7 mouse cellular contexts compared by ENCODE assay signal in genomic region chr6:128438317-128438870, GRCm38 (mm10). TPM values are rescaled to one million over a fixed set of nuclear protein-coding genes. Genes with fewer than 3 reads are reported as not detected.
DNase-seq lines count a peak whose midpoint lies in the region; ATAC-seq lines count a peak whose summit lies in the region.

Fkbp4 (minus strand) TSS chr6:128438677.

- H3K9ac ChIP-seq in intestine, embryonic 16.5 days (ENCODE audit: low read depth, low read length), result peak within 1 kb of the TSS; percentile 99
- peak within 1 kb of the TSS; percentile 98 for H3K9ac ChIP-seq in midbrain, embryonic 13.5 days (replicated peaks)

- H3K36me3 ChIP-seq in intestine, embryonic 16.5 days (ENCODE audit: control insufficient read depth, insufficient read depth, low read length), result peaks cover 20% of the 10 kb centered on the region
- H3K36me3 ChIP-seq in limb, embryonic 10.5 days, result peaks cover 35% of the 10 kb centered on the region
- peaks cover 32% of the 10 kb centered on the region for H3K36me3 ChIP-seq in midbrain, embryonic 13.5 days

- peaks cover 17% of the 10 kb centered on the region for H3K4me1 ChIP-seq in intestine, embryonic 16.5 days (ENCODE audit: control insufficient read depth, insufficient read depth, low read length)
- peaks cover 20% of the 10 kb centered on the region for H3K4me1 ChIP-seq in limb, embryonic 10.5 days
- H3K4me1 ChIP-seq in midbrain, embryonic 13.5 days (replicated peaks), result peaks cover 23% of the 10 kb centered on the region

- peak; percentile 91 for DNase-seq in adrenal gland, adult 8-10 months
- DNase-seq in embryo, embryonic 11.5 days (ENCODE audit: low read depth, low spot score), result peak; percentile 82
- peak; percentile 88 to 91 for DNase-seq in gastrocnemius, postnatal 4 days (ENCODE audit: low spot score in 2 of 2)
- DNase-seq in limb, embryonic 10.5 days (ENCODE audit: low spot score), result peak; percentile 94
- DNase-seq in spleen, adult 12 weeks (ENCODE audit: low spot score), result peak; percentile 93

- ATAC-seq in intestine, embryonic 16.5 days, result peak; percentile 93
- ATAC-seq in midbrain, embryonic 13.5 days, result peak; percentile 93

- H3K4me2 ChIP-seq in intestine, embryonic 16.5 days (ENCODE audit: low read depth, low read length), result peak within 1 kb of the TSS; percentile 79
- peak within 1 kb of the TSS; percentile 75 for H3K4me2 ChIP-seq in midbrain, embryonic 13.5 days (replicated peaks)

- no peaks in the 10 kb centered on the region for H3K9me3 ChIP-seq in intestine, embryonic 16.5 days (ENCODE audit: control insufficient read depth, low read length)
- H3K9me3 ChIP-seq in limb, embryonic 10.5 days (replicated peaks), result no peaks in the 10 kb centered on the region
- no peaks in the 10 kb centered on the region for H3K9me3 ChIP-seq in midbrain, embryonic 13.5 days

- under 1% methylated on average over 67 of the region's 67 CpGs for WGBS in intestine, embryonic 16.5 days
- WGBS in limb, embryonic 10.5 days, result under 1% methylated on average over 67 of the region's 67 CpGs
- under 1% methylated on average over 67 of the region's 67 CpGs for WGBS in midbrain, embryonic 13.5 days

- peak within 1 kb of the TSS; percentile 99 for H3K27ac ChIP-seq in intestine, embryonic 16.5 days (ENCODE audit: low read length)
- peak within 1 kb of the TSS; percentile 98 for H3K27ac ChIP-seq in limb, embryonic 10.5 days
- H3K27ac ChIP-seq in midbrain, embryonic 13.5 days, result peak within 1 kb of the TSS; percentile 96

- no peaks in the 10 kb centered on the region for H3K27me3 ChIP-seq in intestine, embryonic 16.5 days (replicated peaks; ENCODE audit: control insufficient read depth, insufficient read depth, low read length)
- H3K27me3 ChIP-seq in limb, embryonic 10.5 days (ENCODE audit: low read depth, poor library complexity, severe bottlenecking), result no peaks in the 10 kb centered on the region
- H3K27me3 ChIP-seq in midbrain, embryonic 13.5 days, result peaks cover 6% of the 10 kb centered on the region; the same call in 1 of the 2 replicates

- H3K4me3 ChIP-seq in intestine, embryonic 16.5 days (ENCODE audit: low read length), result peak within 1 kb of the TSS; percentile 99
- H3K4me3 ChIP-seq in limb, embryonic 10.5 days, result peak within 1 kb of the TSS; percentile 99
- H3K4me3 ChIP-seq in midbrain, embryonic 13.5 days (replicated peaks), result peak within 1 kb of the TSS; percentile 74

RNA-seq across cellular contexts. Expression of gene Fkbp4, which starts in this region (rescaled TPM):
- 100 to 1,000 TPM; 186 to 394 (median 267) TPM for total RNA-seq in adrenal gland, adult 8-10 months (2022)
- 100 to 1,000 TPM in 1 of 2 experiments, 10 to 100 TPM in 1; 98.2 to 107 TPM for total RNA-seq in gastrocnemius, postnatal 4 days (2021)
- 461 and 516 TPM in 2 replicates for polyA plus RNA-seq in intestine, embryonic 16.5 days (2015; fragmentation: Nextera tagmentation; extraction: Ambion mirVana)
- polyA plus RNA-seq in limb, embryonic 10.5 days (2016; fragmentation: Nextera tagmentation; extraction: Ambion mirVana), result 797 and 913 TPM in 2 replicates
- polyA plus RNA-seq in midbrain, embryonic 13.5 days (2015; fragmentation: Nextera tagmentation; extraction: Ambion mirVana), result 430 and 454 TPM in 2 replicates

Comparison
In these comparisons a context has a peak if more than half of its experiments do, and no peak if none do; other contexts are left out.
1. Peak in every context shown above with its lines: DNase-seq, ATAC-seq, H3K4me3 ChIP-seq and H3K27ac ChIP-seq.